Mouse (Mus musculus) thymus, postnatal 10 days (tissue): ENCODE results near the gene Cbx3.
A peak's percentile ranks its signal among the peaks of the same experiment; 100 is the strongest.

Experiments
- DNase-seq, 2 experiments: peaks; one replicate each; pipeline ENCODE4 v3.0.0; 2021; ENCODE audit warnings: low spot score in 2 of 2

Cbx3 gene

DNA sequence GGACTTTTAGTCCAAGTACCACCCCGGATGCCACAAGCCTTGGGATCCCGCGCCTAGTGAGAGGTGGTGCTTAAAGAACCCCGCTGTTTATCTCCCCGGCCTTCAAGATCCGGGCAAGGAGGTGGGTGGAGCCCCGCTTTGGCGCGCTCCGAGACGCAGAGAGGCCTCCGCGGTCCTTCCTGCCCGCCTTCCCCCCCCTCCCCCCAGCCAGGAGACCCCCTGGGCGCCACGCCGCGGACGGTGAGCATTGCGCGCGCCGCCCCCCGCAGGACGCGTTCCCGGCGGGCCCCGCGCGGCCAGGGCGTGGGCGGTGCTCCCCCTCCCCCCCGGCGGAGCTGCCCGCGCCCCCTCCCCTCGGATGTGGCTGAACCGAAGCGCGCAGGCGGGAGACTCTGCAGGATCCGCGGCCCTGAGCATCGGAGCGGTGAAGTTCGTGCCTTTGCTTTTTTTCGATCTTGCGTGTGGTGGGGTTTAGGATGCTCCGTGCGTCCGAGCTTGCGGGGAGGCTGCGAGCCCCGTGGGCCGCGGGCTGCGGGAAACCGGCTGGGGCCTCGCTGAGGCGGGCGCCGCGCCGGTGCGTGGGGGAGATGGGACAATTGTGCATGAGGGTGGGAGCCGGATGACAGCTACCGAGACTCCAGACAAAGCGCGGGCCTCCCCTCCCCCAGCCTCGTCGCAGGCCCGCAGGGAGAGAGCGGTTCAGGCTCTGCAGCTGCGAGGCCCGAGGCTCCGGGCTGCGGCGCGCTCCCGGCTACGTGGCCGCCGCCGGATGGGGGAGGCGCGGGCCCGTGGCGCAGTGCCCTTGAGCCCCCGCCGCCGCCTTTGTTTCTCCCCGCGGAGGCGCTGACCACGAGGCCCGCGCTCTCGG, at the start of gene Cbx3:
Gene Cbx3, plus strand, starts transcription at position 50 of the 868 bp plus-strand sequence.
- DNase-seq, result peak; percentile 87 to 92

DNA sequence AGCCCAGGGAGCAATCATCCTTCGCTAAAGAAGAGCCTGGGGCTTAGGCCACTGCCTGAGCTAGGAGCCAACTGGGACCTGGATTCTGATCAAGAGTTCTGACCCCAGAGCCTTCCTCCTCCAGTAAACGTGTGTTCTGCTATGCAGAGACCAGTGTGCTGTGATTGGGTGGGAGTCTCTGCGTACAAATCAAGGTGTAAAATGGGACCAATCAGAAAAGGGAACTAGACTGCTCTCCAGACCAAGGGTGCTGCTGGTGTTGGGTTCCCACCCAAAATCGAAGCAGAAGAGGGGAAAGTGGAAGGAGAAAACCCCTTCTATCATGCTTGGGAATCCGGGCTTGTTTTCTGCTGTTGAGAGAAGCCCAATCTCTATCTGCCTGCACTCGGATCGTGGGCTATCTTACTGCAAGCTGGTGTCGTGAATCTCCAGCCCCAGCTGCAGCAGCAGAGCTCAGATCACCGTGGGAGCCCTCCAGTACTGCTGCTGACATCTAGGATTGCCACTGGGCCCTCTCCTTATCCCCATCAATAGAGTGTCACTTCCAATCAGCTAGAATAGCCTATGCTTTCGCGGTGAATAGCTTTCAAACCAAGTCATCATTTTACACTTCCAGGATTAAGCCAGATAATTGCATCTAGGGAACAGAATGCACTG, 46.6 kb upstream of the Cbx3 start:
- no peak for DNase-seq

DNA sequence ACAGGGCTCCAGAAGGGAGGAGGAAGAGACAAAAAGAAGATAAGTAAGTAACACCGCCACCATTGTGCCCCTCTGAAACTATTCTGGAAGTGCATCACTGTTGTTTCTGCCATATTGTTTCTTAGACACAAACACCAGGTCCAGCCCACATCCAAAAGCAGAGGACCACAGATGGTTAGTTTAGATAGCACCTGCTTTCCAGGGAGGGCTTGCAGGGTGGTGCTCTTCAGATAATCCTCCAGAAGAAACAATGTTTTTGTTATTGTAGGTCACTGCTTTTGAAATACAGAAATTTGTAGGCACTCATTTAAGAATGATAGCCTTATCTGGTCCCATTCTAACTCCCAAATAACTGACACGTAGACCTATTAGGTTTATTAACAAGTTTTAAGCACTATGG, 45.6 kb upstream of the Cbx3 start:
- DNase-seq, result no peak

DNA sequence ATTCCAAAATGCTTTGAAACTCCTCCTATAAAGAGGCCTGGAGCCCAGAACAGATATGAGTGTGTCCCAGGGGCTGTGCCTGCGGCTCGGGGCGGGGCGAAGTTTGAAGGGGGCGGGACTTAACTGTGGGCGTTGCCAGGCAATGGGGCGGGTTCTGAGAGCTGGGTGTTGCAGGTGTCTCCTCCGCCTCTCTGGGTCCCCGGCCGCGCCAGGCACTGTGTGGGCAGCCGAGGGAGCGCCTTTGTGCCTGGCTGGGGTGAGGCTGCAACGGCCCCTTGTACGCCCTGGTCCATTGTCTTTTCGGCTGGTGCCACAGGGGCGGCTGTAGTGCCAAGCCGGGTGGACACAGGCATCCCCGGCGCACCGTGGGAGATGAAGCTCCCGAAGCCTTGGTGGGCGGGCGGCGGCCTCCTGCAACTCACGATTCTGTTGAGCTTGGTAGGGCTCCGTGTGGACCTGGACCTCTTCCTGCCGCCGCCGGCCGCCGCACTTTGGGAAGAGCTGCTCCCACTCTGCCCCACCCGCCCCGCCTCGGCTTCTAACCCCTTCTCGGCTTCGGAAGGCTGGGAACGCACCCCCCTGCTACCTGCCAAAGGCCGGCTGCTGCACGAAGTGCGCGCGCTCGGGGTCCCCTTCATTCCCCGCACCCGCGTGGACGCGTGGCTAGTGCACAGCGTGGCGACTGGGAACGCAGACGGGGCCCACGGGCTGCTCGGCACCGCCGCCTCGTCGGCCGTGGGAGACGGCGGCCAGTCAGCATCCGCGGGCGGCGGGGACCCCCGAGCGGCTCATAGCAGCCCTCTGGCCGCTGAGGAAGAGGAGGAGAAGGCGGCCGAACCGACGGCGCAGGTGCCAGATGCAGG, 37.4 kb upstream of the Cbx3 start, which contains the start of gene Nfe2l3:
Gene Nfe2l3, plus strand, starts transcription at position 136 of the 863 bp plus-strand sequence.
- DNase-seq, result peak; percentile 66 to 82

DNA sequence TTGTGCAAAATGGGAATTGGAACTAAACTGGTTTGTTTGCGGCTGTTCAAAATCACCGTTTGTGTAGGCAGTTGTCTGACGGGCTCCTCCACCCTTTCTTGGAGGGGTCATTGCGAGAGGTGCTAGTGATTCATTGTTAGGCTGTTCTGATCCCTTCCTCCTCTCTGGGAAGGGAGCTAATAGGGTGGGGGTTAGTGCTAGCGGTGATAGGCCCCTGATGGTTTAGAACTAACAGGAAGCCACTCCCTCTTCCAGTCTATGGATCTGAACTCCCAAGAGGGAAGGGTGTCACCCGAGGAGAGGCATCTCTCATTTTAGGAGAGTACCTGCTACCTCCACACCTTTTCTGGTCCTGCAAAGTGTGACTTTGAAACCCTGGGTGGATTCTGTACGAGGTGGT, 35.9 kb upstream of the Cbx3 start:
- DNase-seq, result no peak

DNA sequence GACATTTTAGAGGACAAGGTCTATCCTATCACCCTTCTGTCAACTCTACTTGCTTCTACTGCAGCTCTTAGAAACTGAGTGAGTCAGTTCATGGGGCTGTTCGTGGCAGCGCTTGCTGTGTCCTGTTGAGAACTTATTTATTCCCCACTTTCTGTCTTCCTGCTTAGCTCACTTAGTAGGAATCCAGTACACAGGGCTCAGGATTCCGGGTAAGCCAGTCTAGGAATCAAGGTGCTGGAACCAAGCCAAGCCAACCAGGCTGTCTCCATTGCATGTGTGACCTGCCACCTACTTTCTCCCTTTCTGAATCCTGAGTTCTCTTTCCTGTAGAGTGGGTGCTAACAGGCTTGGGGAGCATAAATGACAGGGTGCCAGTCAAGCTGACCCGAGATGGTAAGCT, 32.5 kb upstream of the Cbx3 start:
- DNase-seq, result no peak

DNA sequence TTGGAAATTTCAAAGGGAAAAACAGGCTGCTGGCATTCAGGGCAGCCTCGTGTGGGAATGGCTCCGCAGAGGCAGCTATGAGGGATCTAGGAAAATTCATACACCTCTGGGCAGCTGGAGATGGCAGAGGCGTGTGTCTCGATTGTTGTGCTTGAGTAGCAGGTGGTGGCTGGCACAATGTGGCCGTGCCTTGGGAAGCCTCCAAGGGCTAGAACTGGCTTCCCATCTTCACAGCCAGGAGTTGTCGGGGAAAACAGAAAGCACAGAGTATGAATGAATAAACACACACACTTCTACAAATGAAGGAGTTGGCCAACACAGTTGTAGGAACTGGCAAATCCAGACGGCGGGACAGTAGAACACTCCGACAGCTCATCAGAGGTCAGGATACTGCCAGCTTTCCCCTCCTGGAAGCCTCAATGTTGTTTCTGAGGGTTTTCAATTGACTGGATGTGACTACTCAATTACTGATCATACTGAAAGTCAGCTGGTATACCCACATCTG, 31.3 kb upstream of the Cbx3 start:
- DNase-seq, result no peak

DNA sequence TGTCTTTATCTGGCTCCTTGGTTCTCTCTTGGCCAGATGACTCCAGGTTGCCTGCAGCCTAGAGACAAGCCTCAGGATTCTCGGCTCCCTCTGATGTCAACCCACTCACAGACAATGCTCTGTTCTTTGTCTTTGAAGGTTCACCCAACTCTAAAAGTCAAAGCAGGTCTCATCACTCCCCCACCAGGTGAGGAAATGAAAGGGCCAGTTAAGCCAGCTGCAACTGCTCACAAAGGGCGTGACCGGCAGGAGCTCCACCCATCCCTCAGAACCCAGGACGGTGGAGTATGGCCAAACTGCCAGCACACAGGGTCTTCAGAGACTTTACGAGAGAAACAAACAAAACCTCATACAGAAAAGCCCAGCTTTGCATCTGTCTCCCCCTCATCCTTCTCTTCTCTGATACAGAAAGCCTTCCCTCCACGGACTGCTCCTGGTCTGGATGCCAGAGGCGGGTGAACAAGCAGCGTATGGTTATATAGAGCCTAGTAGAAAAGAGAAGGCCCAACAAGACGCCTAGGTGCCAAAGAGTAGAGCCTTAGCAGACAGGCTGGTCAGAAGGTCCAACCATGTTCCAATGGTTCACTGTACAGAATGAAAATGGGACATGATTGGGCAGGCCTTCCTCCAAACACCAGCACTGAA, 27.8 kb upstream of the Cbx3 start:
- DNase-seq, result peak; percentile 53 to 57

DNA sequence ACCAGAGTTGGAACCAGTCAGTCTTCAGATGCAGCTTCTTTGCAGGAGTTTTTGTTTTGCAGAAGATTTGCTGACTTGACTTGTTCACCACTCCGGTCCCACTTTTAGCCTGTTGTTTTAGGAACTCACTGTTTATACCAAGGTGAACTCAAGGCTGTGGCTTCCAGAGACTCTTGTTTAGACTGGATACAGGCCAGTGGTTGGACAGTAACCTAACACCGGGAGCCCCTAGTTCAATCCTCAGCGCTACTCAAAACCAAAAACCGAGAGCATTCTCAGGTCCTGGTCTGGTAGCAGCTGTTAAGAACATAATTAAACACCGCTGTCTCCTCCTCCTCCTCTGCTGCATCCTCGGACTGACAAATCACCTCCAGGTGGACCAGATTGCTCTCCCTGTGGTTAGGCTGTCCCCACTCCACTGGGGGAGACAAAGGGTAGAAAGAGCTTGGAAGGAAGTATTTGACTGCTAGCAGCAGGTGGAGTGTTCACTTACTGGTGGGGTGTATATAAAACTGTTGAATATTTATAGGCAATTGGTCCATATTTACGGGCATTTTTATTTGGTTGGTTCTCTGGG, 17.1 kb upstream of the Cbx3 start:
- DNase-seq, result no peak

DNA sequence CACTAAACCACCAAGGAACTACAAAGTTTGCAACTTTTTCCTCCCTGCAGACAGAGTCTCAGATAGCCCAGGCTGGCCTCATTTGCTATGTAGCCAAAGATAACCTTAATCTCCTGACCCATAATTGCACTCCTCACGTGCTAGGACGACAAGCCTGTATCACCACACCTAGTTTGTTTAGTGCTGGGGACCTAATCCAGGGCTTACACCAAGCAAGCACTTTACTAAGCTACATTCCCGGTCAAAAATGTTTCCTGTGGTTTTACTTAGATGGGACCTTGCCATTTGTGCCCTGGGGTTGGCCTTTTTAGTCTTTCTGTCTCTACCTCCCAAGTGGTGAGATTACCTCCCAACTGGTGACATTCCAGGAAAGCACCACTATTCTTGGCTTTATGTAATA, 15.2 kb upstream of the Cbx3 start:
- DNase-seq, result no peak

DNA sequence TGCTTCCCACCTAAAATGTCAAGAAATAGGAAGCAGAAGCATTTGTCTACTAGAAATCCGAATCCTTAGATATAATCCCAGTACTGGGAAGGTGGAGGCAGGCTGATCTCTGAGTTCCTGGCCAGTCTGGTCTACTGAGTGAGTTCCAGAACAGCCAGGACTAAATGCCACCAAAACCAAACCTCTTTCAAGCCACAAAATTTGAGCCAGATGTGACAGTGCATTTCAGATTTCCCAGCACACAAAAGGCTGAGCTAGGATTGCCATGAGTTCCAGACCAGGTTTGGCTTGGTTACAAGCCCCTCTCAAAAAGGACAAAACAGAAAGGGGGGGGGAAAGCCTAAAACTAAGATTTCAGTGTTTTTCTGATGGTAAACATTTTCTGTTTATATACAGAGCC, 14.0 kb upstream of the Cbx3 start:
- DNase-seq, result no peak

DNA sequence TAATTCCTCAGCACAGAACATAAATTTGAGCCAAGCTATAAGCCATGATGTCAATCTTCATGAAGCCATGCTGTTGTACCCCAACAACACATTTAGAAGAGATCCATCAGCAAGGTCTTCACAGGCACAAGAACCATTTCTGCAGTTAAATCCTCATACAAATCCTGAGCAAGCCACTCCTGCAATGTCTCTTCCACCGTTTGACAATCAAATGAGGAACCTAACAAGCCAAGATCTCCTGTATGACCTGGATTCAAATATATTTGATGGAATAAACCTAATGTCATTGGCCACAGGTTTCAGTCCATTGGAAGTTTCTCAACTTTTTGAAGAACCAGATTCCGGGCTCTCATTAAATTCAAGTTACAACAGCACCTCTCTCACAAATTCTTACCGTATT, 12.9 kb upstream of the Cbx3 start:
- no peak for DNase-seq

DNA sequence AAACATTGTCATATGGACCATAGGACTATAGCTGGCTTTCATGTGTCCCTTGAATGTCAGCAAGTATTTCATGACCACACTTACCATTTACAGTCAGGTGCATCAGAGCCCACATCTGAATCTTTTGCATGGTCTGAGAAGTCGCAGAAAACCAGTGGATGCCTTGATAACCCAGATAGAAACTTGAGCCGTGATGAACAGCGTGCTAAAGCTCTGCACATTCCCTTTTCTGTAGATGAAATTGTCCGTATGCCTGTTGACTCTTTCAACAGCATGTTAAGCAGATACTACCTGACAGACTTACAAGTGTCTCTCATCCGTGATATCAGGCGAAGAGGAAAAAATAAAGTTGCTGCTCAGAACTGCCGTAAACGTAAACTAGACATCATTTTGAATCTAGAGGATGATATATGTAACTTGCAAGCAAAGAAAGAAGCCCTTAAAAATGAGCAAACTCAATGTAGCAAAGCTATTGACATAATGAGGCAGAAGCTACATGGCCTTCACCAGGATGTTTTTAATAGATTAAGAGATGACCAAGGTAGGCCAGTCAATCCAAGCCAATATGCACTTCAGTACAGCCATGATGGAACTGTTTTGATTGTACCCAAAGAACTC, 12.3 kb upstream of the Cbx3 start:
- no peak for DNase-seq

DNA sequence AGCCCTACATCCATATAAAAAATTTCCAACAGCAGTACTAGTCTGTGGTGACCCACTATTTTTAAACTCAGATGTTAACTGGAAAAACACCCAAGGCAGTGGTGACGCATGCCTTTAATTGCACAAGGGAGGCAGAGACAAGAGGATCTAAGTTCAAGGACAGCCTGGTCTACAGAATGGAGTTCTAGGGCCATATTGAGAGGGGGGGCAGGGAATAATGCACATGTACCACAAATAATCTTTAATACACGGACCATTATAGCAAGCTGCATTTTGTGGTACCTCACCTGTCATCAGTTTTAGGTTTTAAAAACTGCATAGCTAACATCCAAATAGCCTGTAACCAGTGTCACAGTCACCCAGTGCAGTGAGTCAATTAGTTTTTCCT, 11.2 kb upstream of the Cbx3 start:
- DNase-seq, result no peak

DNA sequence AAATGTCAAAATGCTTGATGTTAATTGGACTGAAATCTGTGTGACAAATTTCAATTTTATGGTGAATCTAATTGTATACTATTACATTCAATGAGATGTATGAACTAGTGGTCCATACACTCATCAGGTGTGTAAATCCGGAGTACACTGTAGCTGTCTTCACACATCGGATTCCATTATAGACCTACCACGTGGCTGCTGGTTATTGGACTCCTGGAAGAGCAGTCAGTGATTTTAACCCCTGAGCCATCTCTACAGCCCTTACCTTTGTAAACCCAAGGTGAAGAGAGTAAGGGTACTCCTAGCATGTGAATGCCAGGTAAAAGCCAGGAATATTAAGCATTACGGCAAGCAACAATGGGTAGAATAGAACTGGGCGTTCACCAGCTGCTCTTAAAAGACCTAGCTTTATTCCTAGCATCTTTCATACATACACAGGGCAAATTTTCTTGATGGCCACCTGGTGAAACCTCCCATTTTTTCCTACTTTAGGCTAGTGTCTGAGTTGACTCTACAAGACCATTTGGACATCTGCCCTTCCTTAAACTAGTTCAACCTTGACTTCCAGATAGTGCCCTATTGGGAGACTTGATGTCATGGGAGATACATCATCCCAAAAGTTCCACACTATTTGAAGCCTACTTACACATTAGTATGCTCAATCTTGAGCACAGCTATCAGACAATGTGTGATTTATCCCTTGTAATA, 10.7 kb upstream of the Cbx3 start:
- DNase-seq, result no peak

DNA sequence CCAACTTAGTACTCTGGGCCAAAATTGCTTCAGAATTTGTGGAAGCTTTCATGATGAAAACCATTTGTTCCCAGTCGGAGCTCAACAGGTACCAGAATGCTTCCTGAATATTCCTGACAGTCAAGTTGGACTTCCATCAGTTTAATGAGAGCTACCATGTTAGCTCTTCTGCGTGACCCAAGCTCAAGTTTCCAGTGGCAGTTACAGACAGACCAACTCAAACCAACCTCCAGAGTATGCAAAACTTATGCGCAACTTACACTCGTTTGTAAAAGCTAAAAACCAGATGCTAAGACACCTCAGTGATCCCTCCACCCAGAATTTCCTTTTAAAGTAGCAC, 10.2 kb upstream of the Cbx3 start:
- no peak for DNase-seq

DNA sequence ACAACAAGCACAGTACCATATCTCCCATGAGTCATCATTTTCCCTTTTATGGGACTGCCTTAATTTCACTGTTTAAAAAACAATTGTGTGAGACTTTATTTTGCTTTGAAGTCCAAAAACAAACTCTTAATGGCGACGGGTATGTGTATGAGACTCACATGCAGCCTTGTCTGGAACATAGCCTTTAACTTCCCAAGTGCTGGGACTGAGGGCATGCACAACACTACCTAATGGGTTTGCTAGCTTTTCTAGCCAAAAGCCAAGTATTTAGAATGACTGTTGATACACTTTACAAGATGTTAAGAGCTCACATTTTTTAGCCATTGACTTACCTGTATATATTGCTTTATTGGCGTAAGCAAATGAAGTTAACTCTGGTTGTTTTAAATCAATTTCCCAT, 9.8 kb upstream of the Cbx3 start:
- no peak for DNase-seq

DNA sequence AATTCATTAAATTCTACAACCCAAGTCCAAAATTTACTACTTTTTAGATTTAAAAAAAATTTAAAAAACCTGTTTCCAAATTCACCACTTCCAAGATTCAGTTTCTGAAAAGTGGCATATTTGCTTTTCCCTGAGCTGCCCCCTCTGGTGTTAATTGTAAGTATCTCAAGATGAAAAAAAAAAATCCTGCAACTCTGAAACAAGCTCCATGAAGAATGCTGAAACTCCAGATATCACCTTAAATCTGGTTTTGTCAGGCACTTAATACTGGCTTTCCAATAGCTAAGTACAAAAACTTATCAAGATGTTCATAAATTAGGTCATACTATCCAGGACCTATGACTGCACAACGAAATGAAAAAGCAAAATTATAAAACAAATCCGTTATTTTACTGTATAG, 2.5 kb upstream of the Cbx3 start:
- no peak for DNase-seq

DNA sequence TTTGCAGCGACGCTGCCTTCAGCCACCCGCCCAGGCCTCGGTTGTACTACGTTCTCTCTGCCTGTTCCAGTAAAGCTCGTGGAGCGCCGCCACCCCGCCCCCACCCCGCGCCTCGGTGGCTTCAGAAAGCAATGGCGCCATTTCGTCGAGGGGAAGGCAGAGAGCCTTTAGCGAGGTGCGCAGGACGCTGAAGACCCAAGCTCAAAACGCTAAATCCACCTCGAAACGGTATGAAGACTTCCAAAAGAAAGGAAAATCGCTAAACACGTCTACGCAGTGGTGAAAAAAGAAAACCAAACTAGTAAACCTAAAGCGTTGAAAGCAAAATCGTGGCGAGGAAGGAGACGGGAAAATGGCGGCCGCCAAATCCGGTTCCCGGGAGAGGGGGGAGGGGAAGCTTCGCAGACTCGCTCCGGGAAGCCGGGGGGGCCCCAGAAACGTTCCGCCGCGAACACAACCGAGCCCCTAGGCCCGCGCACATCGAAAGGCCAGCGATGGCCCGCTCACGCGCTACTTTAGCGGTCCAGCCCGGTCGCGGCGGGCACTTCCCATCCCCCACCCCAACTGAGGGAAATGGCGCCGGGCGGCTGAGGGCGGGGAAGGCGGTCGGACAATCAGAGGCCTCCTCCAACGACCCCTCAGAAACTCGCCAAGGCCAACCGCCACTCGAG, 1.1 kb upstream of the Cbx3 start:
- DNase-seq, result peak; percentile 73 to 81
